Mouse (Mus musculus) mature B cell (primary cell): ENCODE measurements around the gene Them5.

Experiments used
- in situ Hi-C: fragments of 300-500 bp; cut with MboI; formaldehyde crosslinking; loops from 2 replicates; pipeline ENCODE4 v1.14.3; 2019

Them5 gene

DNA sequence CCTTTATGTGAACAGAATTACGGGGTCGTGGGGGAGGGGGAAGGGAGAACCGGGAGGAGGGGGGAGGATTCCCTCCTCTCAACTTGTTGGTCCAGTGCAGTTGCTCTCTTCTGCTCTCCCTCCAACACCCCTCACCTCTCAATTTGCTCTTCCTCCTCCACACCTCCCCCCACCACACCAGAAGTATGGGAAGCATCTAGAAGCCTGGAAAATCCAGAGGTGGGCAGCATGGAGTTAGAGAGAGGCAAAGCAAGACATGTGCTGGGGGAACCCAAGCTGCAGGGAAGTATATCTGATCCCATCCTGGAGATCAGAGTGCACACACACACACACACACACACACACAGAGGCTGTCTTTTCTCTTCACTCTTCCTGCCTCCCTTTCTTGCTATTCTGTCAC is 30.1 kb downstream of the Them5 start:
- in situ Hi-C loops, result no loop called here

DNA sequence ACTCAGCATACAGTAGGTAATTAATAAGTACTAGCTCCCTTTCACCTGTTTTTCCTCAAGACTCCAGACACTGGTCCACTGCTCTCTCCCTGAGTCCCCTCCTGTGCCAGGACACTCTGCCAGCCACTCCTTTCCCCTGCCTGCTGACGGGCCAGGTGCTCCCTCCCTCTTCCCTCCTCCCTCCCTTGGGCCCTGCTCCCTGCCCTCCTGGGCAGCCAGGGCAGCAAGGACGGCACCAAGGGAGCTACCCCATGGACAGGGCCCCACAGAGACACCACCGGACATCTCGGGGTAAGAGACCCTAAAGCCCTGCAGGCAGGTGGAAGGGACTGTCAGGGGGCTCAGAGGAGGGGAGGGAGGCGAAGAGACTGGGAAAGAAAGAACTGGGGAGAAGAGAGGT is 30.7 kb downstream of the Them5 start, which contains the start of gene Rorc:
Rorc (plus strand) TSS at position 154 of the 400 bp plus-strand sequence.
- in situ Hi-C loops, result no loop called here

DNA sequence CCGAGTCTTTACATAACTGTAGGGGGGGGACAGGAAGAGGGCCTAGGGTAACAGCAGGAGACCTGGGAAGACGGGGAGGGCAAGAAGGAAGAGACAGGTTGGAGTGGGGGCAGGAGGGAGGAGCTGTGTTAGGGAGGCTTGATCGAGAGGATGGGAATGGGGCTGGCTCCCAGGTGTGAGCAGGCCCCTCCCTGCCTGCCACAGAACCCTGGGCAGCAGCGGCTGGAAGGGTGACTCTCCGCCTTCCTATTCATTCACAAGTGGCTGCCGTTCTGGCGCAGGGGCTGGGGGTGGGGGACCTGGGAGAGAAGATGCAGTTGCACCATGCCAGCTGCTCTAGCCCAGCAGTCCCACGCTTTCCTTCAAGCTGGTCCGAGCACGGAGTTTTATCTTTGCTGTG is 31.2 kb downstream of the Them5 start:
- in situ Hi-C loops, result no loop called here

- in situ Hi-C loops, result no loop called here
These were observed 31.7 kb downstream of the Them5 start for GRCm38 (mm10) chr3:94373597-94374011.

DNA sequence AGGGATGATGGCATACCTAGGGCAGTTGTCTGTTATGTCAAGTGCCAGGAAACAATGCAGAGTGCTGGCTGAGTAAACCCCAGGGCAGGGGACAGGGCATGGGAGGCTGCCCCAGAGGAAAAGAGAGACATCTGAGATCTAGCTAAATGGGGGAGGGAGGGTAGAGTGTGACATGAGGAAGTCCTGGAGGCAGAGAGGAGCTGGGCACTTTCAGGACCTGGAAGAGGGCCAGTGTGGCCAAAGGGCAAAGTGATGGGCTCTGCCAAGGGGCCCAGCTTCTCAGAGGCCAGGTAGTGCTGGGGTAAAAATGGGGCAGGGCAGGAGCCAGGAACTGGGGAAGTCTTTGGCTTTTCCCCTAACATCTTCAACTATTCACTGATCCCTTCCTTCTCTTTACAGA is 32.7 kb downstream of the Them5 start:
- in situ Hi-C loops, result no loop called here

- in situ Hi-C loops, result no loop called here
These were observed 33.2 kb downstream of the Them5 start for GRCm38 (mm10) chr3:94375146-94375545.

DNA sequence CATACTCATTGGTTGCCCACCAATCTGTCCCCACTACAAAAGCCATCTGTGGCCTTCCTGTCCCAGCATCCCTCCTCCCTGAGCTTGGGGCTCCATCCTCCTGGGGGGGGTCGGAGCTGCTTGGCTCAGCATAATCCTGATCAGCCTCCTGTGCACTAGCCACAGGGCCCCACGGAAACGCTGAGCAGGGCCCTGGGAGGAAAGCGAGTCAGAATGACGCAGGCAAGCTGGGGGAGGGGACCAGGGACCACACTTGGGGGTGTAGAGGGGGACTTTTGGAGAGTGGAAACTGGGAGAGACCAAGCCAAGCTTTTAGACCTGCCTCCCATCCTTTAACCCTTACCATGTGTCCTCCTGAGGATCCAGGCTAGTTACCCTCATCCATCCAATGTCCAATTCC is 34.0 kb downstream of the Them5 start:
- in situ Hi-C loops, result no loop called here

- in situ Hi-C loops, result no loop called here
These were observed 35.4 kb downstream of the Them5 start for GRCm38 (mm10) chr3:94377028-94377923.

GRCm38 (mm10) chr3:94379831-94380510 is 38.1 kb downstream of the Them5 start:
- in situ Hi-C loops, result no loop called here

DNA sequence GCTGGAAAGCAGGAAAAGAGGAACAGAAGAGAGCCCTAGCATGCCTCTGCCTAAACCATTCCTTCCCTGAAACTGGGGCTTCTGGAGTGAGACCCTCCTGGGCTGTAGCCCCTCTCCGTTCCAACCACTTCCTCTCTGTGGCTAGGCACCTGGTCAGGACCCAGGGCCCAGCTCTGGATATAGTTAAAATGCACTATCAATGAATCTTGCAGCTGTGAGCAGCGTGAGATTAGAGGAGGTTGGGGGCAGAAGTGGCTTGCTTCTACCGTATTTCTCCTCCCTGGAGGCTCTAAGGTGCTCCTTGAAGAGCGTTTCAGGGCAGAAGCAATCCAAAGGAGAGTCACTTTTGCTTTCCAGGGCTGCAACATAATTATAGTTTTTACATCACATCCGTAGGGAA is 40.4 kb downstream of the Them5 start:
- in situ Hi-C loops, result no loop called here

DNA sequence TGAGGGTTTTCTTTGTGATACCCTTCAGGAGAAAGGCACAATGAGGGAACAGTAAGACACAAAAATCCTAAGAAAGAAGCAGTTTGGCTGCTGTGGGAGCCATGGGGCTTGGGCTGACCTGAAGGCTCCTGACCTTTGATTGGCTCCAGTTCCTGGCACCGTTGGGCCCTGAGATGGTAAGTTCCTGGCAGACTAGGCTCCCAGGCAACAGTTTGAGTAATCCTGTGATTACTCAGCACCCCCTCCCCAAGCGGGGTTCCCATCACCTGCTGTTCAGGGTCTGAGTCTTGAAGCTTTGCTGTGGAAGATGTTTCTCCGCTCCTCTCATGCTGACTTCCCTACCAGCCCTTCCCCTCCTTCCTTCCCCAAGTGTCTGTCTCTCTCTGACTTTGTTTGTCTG is 41.6 kb downstream of the Them5 start:
- in situ Hi-C loops, result no loop called here

DNA sequence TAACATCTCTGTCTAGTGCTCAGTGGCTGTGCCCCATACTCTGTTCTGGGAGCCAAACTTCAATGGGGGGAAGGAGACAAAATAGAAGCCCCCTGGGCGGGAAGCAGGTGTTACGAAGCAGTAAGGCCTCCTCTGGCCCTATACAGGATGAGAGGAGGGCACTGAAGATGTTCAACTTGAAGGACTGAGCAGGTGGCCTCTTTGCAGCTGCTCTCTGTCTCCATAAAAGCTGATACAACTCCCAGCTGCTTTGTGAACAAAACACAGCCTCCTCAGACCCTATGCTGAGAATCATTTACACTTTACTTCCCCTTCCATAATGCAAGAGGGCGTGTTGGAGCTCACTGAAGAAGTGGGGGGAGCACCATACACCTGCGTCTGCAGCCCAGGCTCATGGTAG is 44.8 kb downstream of the Them5 start:
- in situ Hi-C loops, result no loop called here

GRCm38 (mm10) chr3:94387391-94387790 is 45.5 kb downstream of the Them5 start:
- in situ Hi-C loops, result no loop called here

GRCm38 (mm10) chr3:94388047-94388446 is 46.1 kb downstream of the Them5 start:
- in situ Hi-C loops, result no loop called here

GRCm38 (mm10) chr3:94389420-94389819 is 47.5 kb downstream of the Them5 start:
- in situ Hi-C loops, result no loop called here

GRCm38 (mm10) chr3:94391001-94391400 is 49.1 kb downstream of the Them5 start:
- in situ Hi-C loops, result no loop called here

GRCm38 (mm10) chr3:94392128-94392527 is 50.2 kb downstream of the Them5 start:
- in situ Hi-C loops, result no loop called here

- in situ Hi-C loops, result no loop called here
These were observed 51.1 kb downstream of the Them5 start for GRCm38 (mm10) chr3:94393049-94393448.

DNA sequence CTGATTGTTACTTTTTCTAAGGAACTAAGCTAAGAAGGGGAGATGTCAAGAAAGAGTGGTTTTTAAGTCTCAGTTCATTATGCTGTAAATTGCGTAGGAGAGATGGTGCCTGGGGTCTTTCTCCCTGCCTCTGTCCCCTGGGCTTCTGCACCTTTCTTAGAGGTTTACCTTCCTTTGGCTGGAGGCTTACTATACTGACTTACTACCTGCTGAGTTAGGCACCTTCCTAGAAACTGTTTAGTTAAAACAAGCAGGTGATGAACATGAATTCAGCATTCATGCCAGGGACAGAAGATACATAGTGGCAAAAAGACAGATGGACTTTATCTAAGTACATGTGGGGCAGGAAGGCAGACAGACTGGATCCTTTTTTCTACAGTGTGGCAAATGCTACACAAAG is 54.4 kb downstream of the Them5 start:
- in situ Hi-C loops, result no loop called here

DNA sequence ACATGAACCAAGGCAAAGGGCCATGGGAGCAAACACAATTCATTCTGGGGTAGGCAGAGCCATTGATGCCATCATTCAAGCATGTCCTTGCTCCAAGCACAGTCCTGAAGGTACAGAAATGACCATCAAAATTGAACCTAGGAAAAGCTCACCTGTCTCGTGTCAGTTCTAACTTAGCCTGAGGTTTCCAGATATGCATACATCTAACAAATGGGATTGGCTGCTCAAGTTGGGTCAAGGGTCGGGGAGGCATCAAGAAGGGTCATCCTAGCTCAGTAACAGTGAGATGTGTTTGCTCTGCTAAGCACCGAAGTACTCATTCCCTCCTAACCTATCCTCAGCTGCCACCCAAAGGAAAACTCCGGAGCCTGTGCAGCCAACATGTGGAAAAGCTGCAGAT is 55.0 kb downstream of the Them5 start:
- in situ Hi-C loops, result no loop called here
